Mouse (Mus musculus) CH12.LX (cell line): Measurements from ENCODE around the gene Tiam1. TPM values are rescaled to one million over a fixed set of nuclear protein-coding genes. Genes with fewer than 3 reads are reported as not detected.

Source experiments
- DNase-seq: peaks from one replicate; pipeline ENCODE4 v3.0.0-alpha.2; 2013; ENCODE audit errors: extremely low read depth
- H3K27ac ChIP-seq: 2 replicates; pipeline ENCODE4 v1.5.1; 2012; ENCODE audit warnings: low read depth, mild to moderate bottlenecking, control low read depth, moderate library complexity; ENCODE audit not compliant: insufficient read depth
- H3K27me3 ChIP-seq: replicated peaks from 2 replicates; pipeline ENCODE3; 2012; ENCODE audit warnings: inconsistent platforms
- H3K36me3 ChIP-seq, 2 experiments: replicated peaks in 1 of 2; 2 replicates each; pipeline versions ENCODE3 to v1.6.1; 2012; ENCODE audit warnings: inconsistent platforms in 1 of 2, low read length in 1 of 2, mild to moderate bottlenecking in 1 of 2, mixed read lengths in 1 of 2, moderate library complexity in 1 of 2; ENCODE audit not compliant: control insufficient read depth in 1 of 2, insufficient read depth in 1 of 2
- H3K4me1 ChIP-seq, 2 experiments: 2 replicates each; pipeline ENCODE4 v1.6.1; 2012; ENCODE audit warnings: inconsistent platforms in 1 of 2, moderate library complexity in 1 of 2; ENCODE audit not compliant: insufficient read depth in 2 of 2, control insufficient read depth in 1 of 2
- H3K4me2 ChIP-seq: 2 replicates; pipeline ENCODE4 v1.6.1; 2012; ENCODE audit warnings: low read depth, mild to moderate bottlenecking, control low read depth; ENCODE audit not compliant: poor library complexity, insufficient read depth, severe bottlenecking
- H3K4me3 ChIP-seq, 3 experiments: fragments of 150-350 bp in 1 of 3; sonication (generic) in 1 of 3; replicated peaks in 1 of 3; 2 replicates each; pipeline versions ENCODE3 to v1.5.1; 2011 to 2012; ENCODE audit warnings: low read depth in 2 of 3, low read length in 2 of 3, mild to moderate bottlenecking in 2 of 3, moderate library complexity in 2 of 3, control low read depth in 1 of 3, improper control_type of control experiment in 1 of 3, inconsistent platforms in 1 of 3, mixed read lengths in 1 of 3; ENCODE audit not compliant: poor library complexity in 1 of 3
- H3K79me2 ChIP-seq: replicated peaks from 2 replicates; pipeline ENCODE4 v1.6.1; 2012; ENCODE audit warnings: mild to moderate bottlenecking, moderate library complexity; ENCODE audit not compliant: control insufficient read depth, poor library complexity, insufficient read depth, severe bottlenecking; ENCODE audit errors: extremely low read depth
- H3K9ac ChIP-seq: 2 replicates; pipeline ENCODE4 v1.6.1; 2012; ENCODE audit warnings: low read depth, mild to moderate bottlenecking, control low read depth, moderate library complexity; ENCODE audit not compliant: insufficient read depth
- H3K9me3 ChIP-seq: replicated peaks from 2 replicates; pipeline ENCODE3; 2012; ENCODE audit warnings: low read length, inconsistent platforms, mixed read lengths
- BHLHE40 ChIP-seq: IDR thresholded peaks from 2 replicates; pipeline ENCODE4 v1.6.1; 2011; ENCODE audit warnings: mild to moderate bottlenecking, low read depth, low read length, improper control_type of control experiment
- CHD1 ChIP-seq: IDR thresholded peaks from 2 replicates; pipeline ENCODE4 v1.6.1; 2012; ENCODE audit warnings: low read depth, low read length, improper control_type of control experiment, inconsistent platforms
- CHD2 ChIP-seq: IDR thresholded peaks from 2 replicates; pipeline ENCODE4 v1.6.1; 2011; ENCODE audit warnings: low read length, improper control_type of control experiment
- E2F4 ChIP-seq: IDR thresholded peaks from 2 replicates; pipeline ENCODE4 v1.6.1; 2011; ENCODE audit warnings: low read depth, low read length, improper control_type of control experiment; ENCODE audit not compliant: insufficient replicate concordance
- EP300 ChIP-seq: IDR thresholded peaks from 2 replicates; pipeline ENCODE4 v1.6.1; 2011; ENCODE audit warnings: low read length, improper control_type of control experiment
- ETS1 ChIP-seq: conservative IDR thresholded peaks from 2 replicates; pipeline ENCODE4 v1.6.1; 2012; ENCODE audit warnings: low read depth, mild to moderate bottlenecking, inconsistent platforms, low read length, improper control_type of control experiment, moderate library complexity
- GABPA ChIP-seq: IDR thresholded peaks from 2 replicates; pipeline ENCODE4 v1.6.1; 2012; ENCODE audit warnings: low read depth, low read length, improper control_type of control experiment, inconsistent platforms; ENCODE audit not compliant: insufficient replicate concordance
- JUN ChIP-seq: IDR thresholded peaks from 2 replicates; pipeline ENCODE4 v1.6.1; 2011; ENCODE audit warnings: low read depth, mild to moderate bottlenecking, low read length, improper control_type of control experiment, moderate library complexity; ENCODE audit not compliant: insufficient read depth
- KAT2A ChIP-seq: IDR thresholded peaks from 2 replicates; pipeline ENCODE4 v1.6.1; 2012; ENCODE audit warnings: low read length, improper control_type of control experiment, inconsistent platforms; ENCODE audit not compliant: insufficient replicate concordance
- MAX ChIP-seq: IDR thresholded peaks from 2 replicates; pipeline ENCODE4 v1.6.1; 2011; ENCODE audit warnings: low read length, improper control_type of control experiment
- MEF2A ChIP-seq: IDR thresholded peaks from 2 replicates; pipeline ENCODE4 v1.6.1; 2014; ENCODE audit warnings: low read depth, mild to moderate bottlenecking, inconsistent platforms, low read length, improper control_type of control experiment, borderline replicate concordance
- POLR2A ChIP-seq: IDR thresholded peaks from 2 replicates; pipeline ENCODE4 v1.6.1; 2011; ENCODE audit warnings: low read depth, mild to moderate bottlenecking, improper control_type of control experiment, low read length
- RAD21 ChIP-seq: IDR thresholded peaks from 2 replicates; pipeline ENCODE4 v1.6.1; 2011; ENCODE audit warnings: low read depth, mild to moderate bottlenecking, low read length, improper control_type of control experiment, moderate library complexity
- SIN3A ChIP-seq: IDR thresholded peaks from 2 replicates; pipeline ENCODE4 v1.6.1; 2012; ENCODE audit warnings: low read length, improper control_type of control experiment, inconsistent platforms
- UBTF ChIP-seq: IDR thresholded peaks from 2 replicates; pipeline ENCODE4 v1.6.1; 2012; ENCODE audit warnings: low read depth, mild to moderate bottlenecking, inconsistent platforms, low read length, improper control_type of control experiment, moderate library complexity
- ZKSCAN1 ChIP-seq: IDR thresholded peaks from 2 replicates; pipeline ENCODE4 v1.6.1; 2012; ENCODE audit warnings: low read depth, inconsistent platforms, low read length, improper control_type of control experiment, borderline replicate concordance
- ZNF384 ChIP-seq: IDR thresholded peaks from 2 replicates; pipeline ENCODE4 v1.6.1; 2012; ENCODE audit warnings: low read depth, low read length, improper control_type of control experiment, inconsistent platforms
- dilution Hi-C: fragments of 300-500 bp; cut with MboI; formaldehyde crosslinking; loops from 2 replicates; pipeline ENCODE4 v1.14.3; 2020; ENCODE audit warnings: low sequenced_read_pairs; ENCODE audit not compliant: extremely low pct_unique_long_range_greater_than_20kb, extremely low pct_ligation_motif_present
- in situ Hi-C: fragments of 300-500 bp; cut with MboI; formaldehyde crosslinking; loops from 3 replicates; pipeline ENCODE4 v1.14.3; 2019; ENCODE audit warnings: low sequenced_read_pairs, low pct_ligation_motif_present, low pct_unique_long_range_greater_than_20kb, mixed read lengths
- polyA plus RNA-seq: library from polyadenylated mRNA; unstranded; fragments of >175 nt; gene quantifications from 2 replicates; pipeline ENCODE4 v1.2.1, GENCODE M21; 2012; ENCODE audit warnings: low read depth; ENCODE audit not compliant: insufficient read length
- total RNA-seq, 2 experiments: library from RNA; depleted of rRNA; stranded (reverse); fragments of 300-350 nt in 1 of 2; fragments of >200 nt in 1 of 2; gene quantifications; 2 replicates each; pipeline ENCODE4 v1.2.3; 2012 to 2014

The Tiam1 gene
- total and polyA plus RNA-seq, 3 experiments, result 0.03 to 0.40 (median 0.04) TPM

- Histone ChIP-seq H3K9ac (no peak overlapping the region), H3K36me3 (no peaks in the 10 kb centered on the region), H3K4me1 (no peaks in the 10 kb centered on the region), H3K79me2 (no peaks in the 10 kb centered on the region), H3K27ac (no peak overlapping the region), H3K4me3 (no peak overlapping the region), H3K9me3 (peaks cover 54% of the 10 kb centered on the region), H3K4me2 (no peak overlapping the region), H3K27me3 (no peaks in the 10 kb centered on the region)
- dilution Hi-C loops (no loop called here), in situ Hi-C loops (no loop called here)
- DNase-seq, result no peak
- TF ChIP-seq GABPA (no peak), ETS1 (no peak), ZNF384 (no peak), MEF2A (no peak), MAX (no peak), CHD1 (no peak), BHLHE40 (no peak), SIN3A (no peak), JUN (no peak), EP300 (no peak), RAD21 (no peak), E2F4 (no peak), KAT2A (no peak), CHD2 (no peak)
These were observed 313.3 kb downstream of the Tiam1 start for GRCm38 (mm10) chr16:89830221-89830648.

- Histone ChIP-seq H3K79me2 (no peaks in the 10 kb centered on the region), H3K36me3 (no peaks in the 10 kb centered on the region), H3K9me3 (peaks cover 54% of the 10 kb centered on the region), H3K4me3 (no peak overlapping the region), H3K4me1 (no peaks in the 10 kb centered on the region), H3K27ac (no peak overlapping the region), H3K27me3 (no peaks in the 10 kb centered on the region), H3K4me2 (no peak overlapping the region), H3K9ac (no peak overlapping the region)
- in situ Hi-C loops (loop anchor here (5.0 kb wide), 1 partner anchor 55 kb away; no protein-coding TSS in a partner anchor), dilution Hi-C loops (no loop called here)
- no peak for TF ChIP-seq POLR2A
- TF ChIP-seq UBTF, result no peak
- no peak for TF ChIP-seq ZKSCAN1
- TF ChIP-seq BHLHE40, result no peak
- no peak for DNase-seq
These were observed 316.0 kb downstream of the Tiam1 start for GRCm38 (mm10) chr16:89827496-89828125.
